Mouse (Mus musculus) E14TG2a.4 (cell line): ENCODE results near the gene Smarcal1.

ENCODE experiments used
- H3K27me3 ChIP-seq: 2 replicates; pipeline ENCODE4 v1.6.1; 2014; ENCODE audit warnings: low read length, control low read depth; ENCODE audit not compliant: insufficient read depth
- H3K36me3 ChIP-seq: 2 replicates; pipeline ENCODE4 v1.6.1; 2014; ENCODE audit warnings: low read length, control low read depth; ENCODE audit not compliant: insufficient read depth
- H3K4me1 ChIP-seq: replicated peaks from 2 replicates; pipeline ENCODE4 v1.6.1; 2014; ENCODE audit warnings: low read depth, low read length, control low read depth
- H3K4me3 ChIP-seq: replicated peaks from 2 replicates; pipeline ENCODE4 v1.5.1; 2014; ENCODE audit warnings: mild to moderate bottlenecking, low read length
- H3K9me3 ChIP-seq: 2 replicates; pipeline ENCODE4 v1.6.1; 2014; ENCODE audit warnings: low read length, control low read depth
- CTCF ChIP-seq: conservative IDR thresholded peaks from 2 replicates; pipeline ENCODE4 v1.5.1; 2014; ENCODE audit warnings: low read length
- NANOG ChIP-seq: IDR thresholded peaks from 2 replicates; pipeline ENCODE4 v1.6.1; 2014; ENCODE audit warnings: borderline replicate concordance, low read length, mixed read lengths
- POU5F1 ChIP-seq: IDR thresholded peaks from 2 replicates; pipeline ENCODE4 v1.6.1; 2014; ENCODE audit warnings: low read length, borderline replicate concordance

Smarcal1 gene

GRCm38 (mm10) chr1:72564334-72564962 is 18.6 kb upstream of the Smarcal1 start:
- peaks cover 8% of the 10 kb centered on the region; the same call in 1 of the 2 replicates for H3K27me3 ChIP-seq
- no peaks in the 10 kb centered on the region for H3K9me3 ChIP-seq
- TF ChIP-seq POU5F1 (no peak), NANOG (no peak), CTCF (no peak)
- peaks cover 18% of the 10 kb centered on the region for H3K4me1 ChIP-seq
- no peak overlapping the region for H3K4me3 ChIP-seq
- H3K36me3 ChIP-seq = no peaks in the 10 kb centered on the region

GRCm38 (mm10) chr1:72567056-72567455 is 16.0 kb upstream of the Smarcal1 start:
- TF ChIP-seq POU5F1 = no peak
- no peak for TF ChIP-seq NANOG
- no peak for TF ChIP-seq CTCF
- Histone ChIP-seq H3K9me3 (no peaks in the 10 kb centered on the region), H3K27me3 (no peaks in the 10 kb centered on the region; the same call in 1 of the 2 replicates), H3K4me1 (peaks cover 21% of the 10 kb centered on the region), H3K36me3 (no peaks in the 10 kb centered on the region), H3K4me3 (no peak overlapping the region; the same call in 1 of the 2 replicates)

DNA sequence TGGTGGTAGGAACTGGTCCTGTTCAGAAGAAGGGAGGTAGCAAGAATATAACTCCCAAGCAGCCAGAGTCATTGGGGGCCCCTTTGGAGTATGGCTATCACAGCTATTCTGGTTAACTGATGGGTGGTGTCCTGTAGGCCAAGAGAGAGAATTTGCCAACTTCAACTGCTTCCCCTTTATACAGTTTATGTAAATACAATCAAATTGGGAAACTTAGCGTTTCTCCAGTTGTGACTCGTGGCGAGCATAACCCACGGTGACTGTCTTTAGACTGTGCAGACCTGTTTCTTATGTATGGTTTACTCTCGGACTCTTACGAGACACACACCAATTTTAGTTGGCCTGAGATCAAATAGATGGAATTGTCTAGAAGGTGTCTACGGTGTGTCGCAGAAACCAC is 14.3 kb upstream of the Smarcal1 start:
- TF ChIP-seq NANOG (no peak), POU5F1 (no peak), CTCF (no peak)
- Histone ChIP-seq H3K4me3 (no peak overlapping the region), H3K9me3 (no peaks in the 10 kb centered on the region), H3K4me1 (peaks cover 25% of the 10 kb centered on the region), H3K36me3 (no peaks in the 10 kb centered on the region), H3K27me3 (no peaks in the 10 kb centered on the region; the same call in 1 of the 2 replicates)

DNA sequence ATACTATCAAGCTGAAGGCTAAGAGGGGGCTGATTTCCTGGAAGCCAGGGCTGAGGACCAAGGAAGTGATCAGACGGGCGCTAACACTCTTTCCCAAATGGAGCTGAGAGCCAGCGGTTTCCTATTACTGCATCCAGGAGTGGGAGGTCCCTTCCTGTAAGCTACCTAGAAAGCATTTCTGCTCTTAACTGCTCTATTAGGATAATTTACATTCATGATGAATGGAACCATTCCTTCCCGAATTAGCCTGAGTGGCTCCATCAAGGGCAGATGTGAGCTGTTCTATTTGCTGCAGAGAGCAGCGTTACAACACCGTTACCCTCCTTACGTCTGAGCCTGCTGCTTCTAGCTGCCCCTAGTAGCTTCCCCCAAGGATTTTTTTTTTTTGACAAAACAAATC is 9.0 kb upstream of the Smarcal1 start:
- H3K27me3 ChIP-seq = peaks cover 25% of the 10 kb centered on the region
- H3K4me1 ChIP-seq = peaks cover 55% of the 10 kb centered on the region
- H3K4me3 ChIP-seq = no peak overlapping the region
- H3K9me3 ChIP-seq = no peaks in the 10 kb centered on the region
- no peaks in the 10 kb centered on the region for H3K36me3 ChIP-seq
- TF ChIP-seq NANOG (peak; percentile 69; the same call in 1 of the 2 replicates), POU5F1 (no peak)

- Histone ChIP-seq H3K4me1 (peaks cover 54% of the 10 kb centered on the region), H3K9me3 (no peaks in the 10 kb centered on the region), H3K4me3 (no peak overlapping the region), H3K27me3 (peaks cover 25% of the 10 kb centered on the region), H3K36me3 (no peaks in the 10 kb centered on the region)
- TF ChIP-seq NANOG (no peak), POU5F1 (no peak), CTCF (no peak)
These were observed 8.4 kb upstream of the Smarcal1 start for GRCm38 (mm10) chr1:72574608-72575007.

- H3K36me3 ChIP-seq = no peaks in the 10 kb centered on the region
- H3K4me1 ChIP-seq = peaks cover 53% of the 10 kb centered on the region
- no peak overlapping the region for H3K4me3 ChIP-seq
- H3K9me3 ChIP-seq = no peaks in the 10 kb centered on the region
- TF ChIP-seq NANOG (no peak), CTCF (peak; percentile 76)
- peaks cover 25% of the 10 kb centered on the region for H3K27me3 ChIP-seq
These were observed 7.9 kb upstream of the Smarcal1 start for GRCm38 (mm10) chr1:72575121-72575520.

DNA sequence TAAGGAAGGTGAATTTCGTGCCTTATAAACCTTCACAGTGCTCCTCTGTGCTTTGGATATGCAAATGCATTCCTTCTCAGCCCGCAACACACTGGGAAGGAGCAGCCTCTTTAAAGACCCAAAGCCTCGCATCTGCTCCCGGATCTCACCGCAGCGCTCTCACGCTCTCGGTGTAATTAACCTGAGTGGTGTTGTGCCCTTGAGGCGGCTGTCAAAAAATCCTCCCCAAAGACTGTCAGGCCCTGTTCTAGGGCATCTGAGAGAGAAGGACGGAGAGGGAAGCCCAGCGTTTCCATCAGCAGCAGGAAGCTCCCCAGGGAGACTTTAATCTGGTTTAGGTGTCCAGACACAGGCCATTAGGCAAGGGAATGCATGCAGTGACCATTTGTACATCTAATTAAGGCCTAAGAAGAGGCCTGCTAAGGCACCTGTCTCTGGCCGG is 5.5 kb upstream of the Smarcal1 start:
- H3K4me1 ChIP-seq = peaks cover 71% of the 10 kb centered on the region
- no peaks in the 10 kb centered on the region for H3K9me3 ChIP-seq
- no peak for TF ChIP-seq CTCF
- TF ChIP-seq NANOG = 0 out of 2 replicates have a peak, but pooled peaks have one; percentile 4
- TF ChIP-seq POU5F1 = no peak
- H3K36me3 ChIP-seq = no peaks in the 10 kb centered on the region
- H3K4me3 ChIP-seq = peak overlapping the region; percentile 43; the same call in 1 of the 2 replicates
- H3K27me3 ChIP-seq = peaks cover 25% of the 10 kb centered on the region

DNA sequence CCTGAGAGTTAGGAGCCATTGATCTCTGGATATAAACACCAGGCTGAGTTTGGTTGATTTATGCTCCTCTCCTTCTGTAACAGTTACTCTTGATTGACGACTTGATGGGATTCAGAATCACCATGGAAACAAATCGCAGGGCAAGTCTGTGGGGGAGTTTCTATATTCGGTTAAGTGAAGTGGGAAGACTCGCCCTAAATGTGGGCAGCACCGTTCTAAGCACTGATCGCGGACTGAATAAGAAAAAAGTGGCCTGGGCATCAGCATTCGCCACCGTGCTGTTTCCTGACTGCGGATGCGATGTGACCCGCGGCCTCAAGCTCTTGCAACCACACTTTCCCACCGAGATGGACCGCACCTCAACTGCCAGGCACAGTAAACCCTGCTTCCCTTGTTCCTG is 4.7 kb upstream of the Smarcal1 start:
- TF ChIP-seq CTCF (no peak), NANOG (no peak), POU5F1 (no peak)
- no peak overlapping the region for H3K4me3 ChIP-seq
- peaks cover 73% of the 10 kb centered on the region for H3K4me1 ChIP-seq
- H3K36me3 ChIP-seq = no peaks in the 10 kb centered on the region
- peaks cover 25% of the 10 kb centered on the region for H3K27me3 ChIP-seq
- H3K9me3 ChIP-seq = no peaks in the 10 kb centered on the region

- no peak for TF ChIP-seq CTCF
- no peak for TF ChIP-seq NANOG
- no peak for TF ChIP-seq POU5F1
- Histone ChIP-seq H3K4me3 (no peak overlapping the region), H3K9me3 (no peaks in the 10 kb centered on the region), H3K36me3 (no peaks in the 10 kb centered on the region), H3K27me3 (peaks cover 25% of the 10 kb centered on the region), H3K4me1 (peaks cover 70% of the 10 kb centered on the region)
These were observed 4.2 kb upstream of the Smarcal1 start for GRCm38 (mm10) chr1:72578806-72579205.
